Mouse (Mus musculus) neural tube, embryonic 11.5 days (tissue): Measurements from ENCODE around the gene Glis2. TPM values are rescaled to one million over a fixed set of nuclear protein-coding genes. Genes with fewer than 3 reads are reported as not detected.

Experiments
- ATAC-seq: fragments of 200-750 bp; cut with Nextera tagmentation; 2 replicates; pipeline ENCODE4 v1.8.0; 2017; ENCODE audit warnings: moderate number of reproducible peaks, mild to moderate bottlenecking, moderate TSS enrichment, moderate library complexity; ENCODE audit not compliant: insufficient read depth, low FRiP score, low TSS enrichment
- DNase-seq: peaks from one replicate; pipeline ENCODE4 v3.0.0-alpha.2; 2015; ENCODE audit warnings: low spot score
- H3K27ac ChIP-seq: fragments of 300-500 bp; sonication (generic); 2 replicates; pipeline ENCODE4 v1.5.1; 2014; ENCODE audit warnings: low read depth, mild to moderate bottlenecking, low read length
- H3K27me3 ChIP-seq: fragments of 300-500 bp; sonication (generic); 2 replicates; pipeline ENCODE4 v1.6.1; 2014; ENCODE audit warnings: mild to moderate bottlenecking, low read length, mixed read lengths; ENCODE audit not compliant: control insufficient read depth, insufficient read depth
- H3K36me3 ChIP-seq: fragments of 300-500 bp; sonication (generic); 2 replicates; pipeline ENCODE4 v1.6.1; 2014; ENCODE audit warnings: mild to moderate bottlenecking, low read length, moderate library complexity, mixed read lengths; ENCODE audit not compliant: control insufficient read depth, insufficient read depth
- H3K4me1 ChIP-seq: fragments of 300-500 bp; sonication (generic); 2 replicates; pipeline ENCODE4 v1.6.1; 2014; ENCODE audit warnings: low read length, mixed read lengths; ENCODE audit not compliant: control insufficient read depth, insufficient read depth
- H3K4me2 ChIP-seq: fragments of 300-500 bp; sonication (generic); 2 replicates; pipeline ENCODE4 v1.6.1; 2014; ENCODE audit warnings: low read depth, mild to moderate bottlenecking, moderate library complexity
- H3K4me3 ChIP-seq: fragments of 300-500 bp; sonication (generic); 2 replicates; pipeline ENCODE4 v1.5.1; 2014; ENCODE audit warnings: low read depth, low read length
- H3K9ac ChIP-seq: fragments of 300-500 bp; sonication (generic); 2 replicates; pipeline ENCODE4 v1.6.1; 2014; ENCODE audit warnings: mild to moderate bottlenecking, low read length
- H3K9me3 ChIP-seq: fragments of 300-500 bp; sonication (generic); 2 replicates; pipeline ENCODE4 v1.6.1; 2016; ENCODE audit warnings: low read length; ENCODE audit not compliant: control insufficient read depth
- WGBS: fragments of 180-500 bp; shearing (Covaris S2); extraction: QIAGEN DNeasy Blood & Tissue Kit; methylation state at CpG from one replicate; pipeline ENCODE4 v1.1.7; 2014; 5-methylcytosine and 5-hydroxymethylcytosine counted together
- polyA plus RNA-seq: library from polyadenylated mRNA; unstranded; fragments of >200 nt; fragmentation: Nextera tagmentation; extraction: Ambion mirVana; gene quantifications from 2 replicates; pipeline ENCODE4 v1.2.1, GENCODE M21; 2014

The Glis2 gene
- polyA plus RNA-seq: 32.4 and 37.0 TPM in 2 replicates

DNA sequence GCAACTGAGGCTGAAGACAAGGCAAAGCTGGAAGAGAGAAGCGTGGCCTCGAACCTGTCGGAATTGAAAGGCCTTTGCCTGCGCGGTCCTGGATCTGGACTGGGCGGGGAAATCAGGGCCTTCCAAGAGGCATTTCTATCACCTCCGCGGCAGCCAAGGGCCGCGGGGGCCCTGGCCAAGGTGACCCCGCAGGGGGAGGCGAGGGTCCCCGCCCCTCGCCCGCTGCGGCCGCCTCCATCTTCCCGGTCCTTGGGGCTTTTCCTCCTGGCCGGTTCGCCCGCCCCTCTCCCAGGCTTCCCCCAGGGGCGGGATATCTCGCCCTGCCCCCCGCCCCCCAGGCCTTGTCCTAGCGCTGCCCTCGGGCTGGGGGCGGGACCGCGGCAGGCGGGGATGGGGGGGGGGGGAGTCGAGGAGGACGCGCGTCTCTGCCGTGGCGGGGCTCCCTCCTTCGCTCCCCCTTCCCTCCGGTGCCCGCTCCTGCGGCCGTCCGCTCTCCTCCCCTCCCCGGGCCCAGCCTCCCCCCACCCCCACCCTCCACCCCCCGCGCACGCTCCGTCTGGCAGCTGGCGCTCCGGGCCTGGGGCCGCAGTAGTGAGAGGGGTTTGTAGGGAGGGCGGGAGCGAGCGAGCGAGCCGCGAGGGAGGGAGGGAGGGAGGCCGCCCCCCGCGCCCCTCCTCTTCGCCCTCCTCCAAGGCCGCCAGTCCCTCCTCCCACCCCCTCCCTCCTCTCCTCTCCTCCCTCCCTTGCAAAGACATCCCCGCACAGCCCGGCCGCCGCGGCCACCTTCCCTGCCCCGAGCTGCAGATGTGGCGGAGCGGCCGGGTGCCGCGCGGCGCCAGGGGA, at the start of gene Glis2:
TSS of gene Glis2 (plus strand) at position 743 of the 843 bp plus-strand sequence.
- peak within 1 kb of the TSS; percentile 99 for H3K4me2 ChIP-seq
- peak within 1 kb of the TSS; percentile 97 for H3K27ac ChIP-seq
- ATAC-seq (peak; percentile 82), DNase-seq (peak; percentile 91)
- H3K4me1 ChIP-seq: peaks cover 37% of the 10 kb centered on the region
- under 1% methylated on average over 14 of the region's 74 CpGs for WGBS
- H3K4me3 ChIP-seq: peak within 1 kb of the TSS; percentile 91
- H3K9ac ChIP-seq: peak within 1 kb of the TSS; percentile 94
- H3K36me3 ChIP-seq: no peaks in the 10 kb centered on the region; the same call in 1 of the 2 replicates
- H3K27me3 ChIP-seq: no peaks in the 10 kb centered on the region
- H3K9me3 ChIP-seq: no peaks in the 10 kb centered on the region

DNA sequence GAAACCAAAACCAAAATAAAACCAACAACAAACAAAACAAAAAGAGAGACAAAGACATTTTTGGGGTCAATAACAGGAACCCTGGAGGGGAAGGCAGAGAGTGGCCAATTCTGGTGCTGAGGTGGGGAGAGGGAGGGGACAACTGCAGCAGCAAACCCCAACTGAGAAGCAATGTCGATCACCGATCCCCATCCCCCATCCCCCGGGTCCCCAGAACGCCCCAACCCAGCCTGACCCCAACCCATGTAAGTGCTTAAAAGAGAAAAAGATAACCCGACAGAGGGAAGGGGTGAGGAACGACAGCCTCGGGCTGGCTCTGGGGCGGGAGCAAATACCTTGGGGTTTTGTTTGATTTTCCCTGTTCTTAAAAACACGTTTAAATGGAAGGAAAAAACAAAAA, 49.7 kb upstream of the Glis2 start:
- H3K4me2 ChIP-seq: no peak overlapping the region
- H3K27ac ChIP-seq: no peak overlapping the region
- WGBS: 84% methylated on average over 9 of the region's 9 CpGs
- DNase-seq (no peak), ATAC-seq (no peak)
- H3K9me3 ChIP-seq: no peaks in the 10 kb centered on the region
- no peak overlapping the region for H3K4me3 ChIP-seq
- H3K27me3 ChIP-seq: no peaks in the 10 kb centered on the region
- no peak overlapping the region for H3K9ac ChIP-seq
- H3K4me1 ChIP-seq: no peaks in the 10 kb centered on the region
- H3K36me3 ChIP-seq: peaks cover 4% of the 10 kb centered on the region; the same call in 1 of the 2 replicates

- no peaks in the 10 kb centered on the region for H3K4me1 ChIP-seq
- no peak for ATAC-seq
- no peaks in the 10 kb centered on the region for H3K27me3 ChIP-seq
- DNase-seq: no peak
- H3K4me2 ChIP-seq: no peak overlapping the region
- H3K4me3 ChIP-seq: no peak overlapping the region
- peaks cover 4% of the 10 kb centered on the region; the same call in 1 of the 2 replicates for H3K36me3 ChIP-seq
- H3K27ac ChIP-seq: no peak overlapping the region
- WGBS: 91% methylated on average over 8 of the region's 8 CpGs
- H3K9ac ChIP-seq: no peak overlapping the region
- no peaks in the 10 kb centered on the region for H3K9me3 ChIP-seq
These were observed 47.7 kb upstream of the Glis2 start for GRCm38 (mm10) chr16:4546838-4547237.

DNA sequence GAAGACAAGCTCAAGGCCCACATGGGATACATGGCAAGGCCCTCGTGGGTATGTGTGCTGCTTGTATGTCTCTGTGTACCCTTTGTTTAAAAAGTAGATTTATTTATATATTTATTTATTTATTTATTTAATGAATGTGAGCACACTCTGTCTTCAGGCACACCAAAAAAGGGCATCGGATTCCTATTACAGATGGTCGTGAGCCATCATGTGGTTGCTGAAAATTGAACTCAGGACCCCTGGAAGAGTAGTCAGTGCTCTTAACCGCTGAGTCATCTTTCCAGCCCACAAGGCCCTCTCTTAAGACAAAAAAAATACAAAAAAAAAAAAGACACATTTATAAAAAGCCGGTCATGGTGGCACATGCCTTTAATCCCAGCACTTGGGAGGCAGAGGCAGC, 46.9 kb upstream of the Glis2 start:
- H3K27me3 ChIP-seq: no peaks in the 10 kb centered on the region
- H3K36me3 ChIP-seq: peaks cover 4% of the 10 kb centered on the region; the same call in 1 of the 2 replicates
- ATAC-seq (no peak), DNase-seq (no peak)
- H3K9me3 ChIP-seq: no peaks in the 10 kb centered on the region
- H3K4me2 ChIP-seq: no peak overlapping the region
- no peak overlapping the region for H3K4me3 ChIP-seq
- no peak overlapping the region for H3K27ac ChIP-seq
- 0 out of 2 replicates have a peak, but pooled peaks cover 2% of the 10 kb centered on the region for H3K4me1 ChIP-seq
- H3K9ac ChIP-seq: no peak overlapping the region
- 95% methylated on average over 5 of the region's 5 CpGs for WGBS

GRCm38 (mm10) chr16:4548953-4549688, 45.4 kb upstream of the Glis2 start:
- DNase-seq: no peak
- whole genome bisulfite sequencing: 86% methylated on average over 18 of the region's 18 CpGs
- Histone ChIP-seq H3K27me3 (no peaks in the 10 kb centered on the region), H3K4me3 (no peak overlapping the region), H3K36me3 (peaks cover 4% of the 10 kb centered on the region; the same call in 1 of the 2 replicates), H3K27ac (no peak overlapping the region), H3K4me1 (peaks cover 6% of the 10 kb centered on the region; the same call in 1 of the 2 replicates), H3K9me3 (no peaks in the 10 kb centered on the region), H3K4me2 (no peak overlapping the region), H3K9ac (no peak overlapping the region)
- no peak for ATAC-seq

DNA sequence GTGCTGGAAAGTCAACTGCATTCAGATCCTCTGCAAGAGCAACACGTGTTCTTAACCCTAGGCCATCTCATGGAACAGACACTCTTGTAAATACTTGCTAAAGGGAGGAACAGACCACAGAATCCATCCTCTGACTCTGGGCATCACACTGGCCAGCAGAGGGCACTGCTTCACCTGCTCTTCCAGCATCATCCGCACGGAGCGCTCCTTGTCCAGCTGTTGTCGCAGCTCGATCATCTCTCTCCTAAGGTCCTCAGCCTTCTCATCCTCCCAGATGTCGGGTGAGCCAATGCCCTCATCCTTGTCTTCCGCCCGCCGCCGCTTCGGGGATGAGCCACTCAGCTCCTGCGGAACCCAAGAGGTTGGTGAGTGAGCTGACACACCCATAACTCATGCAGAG, 43.5 kb upstream of the Glis2 start:
- peak; percentile 80 for DNase-seq
- Histone ChIP-seq H3K36me3 (peaks cover 4% of the 10 kb centered on the region; the same call in 1 of the 2 replicates), H3K9ac (no peak overlapping the region), H3K4me1 (peaks cover 6% of the 10 kb centered on the region; the same call in 1 of the 2 replicates), H3K27ac (no peak overlapping the region), H3K27me3 (no peaks in the 10 kb centered on the region), H3K9me3 (no peaks in the 10 kb centered on the region), H3K4me2 (no peak overlapping the region), H3K4me3 (no peak overlapping the region)
- 43% methylated on average over 13 of the region's 13 CpGs for WGBS
- ATAC-seq: peak; percentile 23; the same call in 1 of the 2 replicates

DNA sequence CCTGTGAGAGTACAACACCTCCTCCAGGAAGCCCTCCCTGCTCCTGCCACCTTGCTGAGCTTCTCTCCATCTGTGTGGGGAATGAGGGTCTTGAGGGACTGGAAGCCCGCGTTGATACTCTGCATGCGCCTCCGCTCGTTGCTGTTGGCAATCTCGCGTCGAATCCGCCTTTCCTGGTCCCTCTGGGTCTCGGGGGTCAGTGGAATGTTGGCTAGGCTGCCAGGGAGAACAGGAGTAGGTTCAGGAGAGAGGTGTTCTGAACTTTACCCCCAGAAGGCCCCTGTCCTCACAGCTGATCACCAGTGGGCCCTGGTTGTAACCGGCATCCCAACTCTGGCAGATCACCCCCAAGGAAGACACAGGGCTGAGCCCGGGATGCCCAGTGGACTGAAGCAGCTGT, 42.6 kb upstream of the Glis2 start:
- peaks cover 2% of the 10 kb centered on the region; the same call in 1 of the 2 replicates for H3K36me3 ChIP-seq
- H3K27ac ChIP-seq: no peak overlapping the region
- H3K9me3 ChIP-seq: no peaks in the 10 kb centered on the region
- no peak for ATAC-seq
- no peak overlapping the region for H3K9ac ChIP-seq
- H3K4me2 ChIP-seq: no peak overlapping the region
- no peaks in the 10 kb centered on the region for H3K27me3 ChIP-seq
- WGBS: 88% methylated on average over 12 of the region's 12 CpGs
- no peak overlapping the region for H3K4me3 ChIP-seq
- peaks cover 6% of the 10 kb centered on the region; the same call in 1 of the 2 replicates for H3K4me1 ChIP-seq
- no peak for DNase-seq

GRCm38 (mm10) chr16:4552829-4553550, 41.5 kb upstream of the Glis2 start:
- Histone ChIP-seq H3K4me1 (peaks cover 15% of the 10 kb centered on the region; the same call in 1 of the 2 replicates), H3K36me3 (no peaks in the 10 kb centered on the region), H3K4me3 (no peak overlapping the region), H3K4me2 (no peak overlapping the region; the same call in 1 of the 2 replicates), H3K9ac (peak overlapping the region; percentile 3; the same call in 1 of the 2 replicates), H3K27ac (0 out of 2 replicates have a peak overlapping the region, but pooled peaks have one; percentile 42), H3K27me3 (no peaks in the 10 kb centered on the region), H3K9me3 (no peaks in the 10 kb centered on the region)
- 39% methylated on average over 6 of the region's 6 CpGs for WGBS
- no peak for ATAC-seq
- DNase-seq: peak; percentile 53
